Mouse (Mus musculus): ENCODE results near the gene Pde11a.

DNA sequence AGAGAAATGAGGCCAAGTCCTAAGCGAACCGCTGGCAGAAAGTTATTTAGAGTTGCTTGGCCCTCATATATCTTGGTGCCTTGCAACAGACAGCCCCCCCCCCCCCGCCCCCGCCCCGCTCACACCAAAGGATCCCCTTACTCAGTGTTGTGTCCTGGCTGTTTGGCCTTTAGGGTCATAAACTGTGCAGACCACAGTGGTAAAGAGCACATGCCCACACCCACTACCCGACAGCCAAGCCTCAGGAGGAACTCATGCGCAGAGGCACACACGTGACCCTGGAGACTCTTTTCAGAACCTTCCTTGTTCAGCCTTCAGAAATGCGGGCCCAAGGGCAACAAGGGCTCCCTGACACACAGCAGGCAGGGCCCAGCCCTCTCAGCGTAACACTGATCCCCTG is 90.3 kb downstream of the Pde11a start:
- TF ChIP-seq ZNF384 (IDR thresholded peaks at IDR 0.05; ENCODE audit: low read depth, low read length) (no peak), CHD2 (IDR thresholded peaks at IDR 0.05; ENCODE audit: low read depth, low read length) (no peak)
